Mouse (Mus musculus): ENCODE data around the gene Olfr17. TPM values are rescaled to one million over a fixed set of nuclear protein-coding genes. Genes with fewer than 3 reads are reported as not detected.
"Not testable (repeated sequence)": the region's sequence is repeated elsewhere in the genome, so short reads cannot be mapped to it uniquely, and the experiment has no call there.

Gene Olfr17
- not detected in 2 replicates for polyA plus RNA-seq (2016; fragmentation: Nextera tagmentation; extraction: Ambion mirVana)

GRCm38 (mm10) chr7:107092920-107093319 is at the start of gene Olfr17:
Olfr17 (plus strand) TSS chr7:107093220.
- Histone ChIP-seq H3K36me3 (no peaks in the 10 kb centered on the region), H3K4me1 (no peaks in the 10 kb centered on the region), H3K4me3 (no peak within 1 kb of the TSS), H3K4me2 (replicated peaks) (no peak within 1 kb of the TSS), H3K27me3 (no peaks in the 10 kb centered on the region), H3K9me3 (no peaks in the 10 kb centered on the region), H3K27ac (no peak within 1 kb of the TSS), H3K9ac (no peak within 1 kb of the TSS)
- 57% methylated on average over 1 of the region's 1 CpGs for WGBS
- no peak for ATAC-seq (ENCODE audit: insufficient number of reproducible peaks, insufficient read depth, low FRiP score, low TSS enrichment)

GRCm38 (mm10) chr7:107044407-107044806 is 48.6 kb upstream of the Olfr17 start:
- H3K27ac ChIP-seq = no peak overlapping the region
- ATAC-seq (ENCODE audit: insufficient number of reproducible peaks, insufficient read depth, low FRiP score, low TSS enrichment) = no peak
- H3K4me1 ChIP-seq = no peaks in the 10 kb centered on the region
- H3K9me3 ChIP-seq = no peaks in the 10 kb centered on the region
- H3K4me3 ChIP-seq = no peak overlapping the region
- H3K9ac ChIP-seq = no peak overlapping the region
- H3K36me3 ChIP-seq = no peaks in the 10 kb centered on the region
- H3K27me3 ChIP-seq = no peaks in the 10 kb centered on the region
- H3K4me2 ChIP-seq (replicated peaks) = no peak overlapping the region
- 81% methylated on average over 1 of the region's 1 CpGs for WGBS

DNA sequence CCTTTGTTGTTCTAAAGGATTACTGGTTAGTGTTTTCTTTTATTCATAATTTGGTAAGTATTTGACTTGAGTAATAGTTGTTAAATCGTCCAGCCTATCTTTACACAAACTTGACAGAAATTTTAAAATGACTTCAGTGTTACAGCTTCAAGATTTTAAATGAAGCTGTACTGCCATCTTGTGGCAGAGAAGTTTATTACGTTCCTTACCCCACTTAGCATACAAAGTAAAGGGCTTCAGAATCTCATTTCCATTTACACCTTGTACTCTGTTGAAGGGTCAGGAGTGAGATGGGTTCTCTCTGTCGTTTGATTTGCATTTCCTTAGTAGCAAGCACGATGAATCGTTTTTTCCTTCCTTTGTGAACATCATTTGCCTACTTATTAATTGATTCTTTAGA is 47.2 kb upstream of the Olfr17 start:
- Histone ChIP-seq H3K4me2 (replicated peaks) (no peak overlapping the region), H3K9me3 (no peaks in the 10 kb centered on the region), H3K9ac (no peak overlapping the region), H3K27me3 (no peaks in the 10 kb centered on the region), H3K4me1 (no peaks in the 10 kb centered on the region), H3K27ac (no peak overlapping the region), H3K4me3 (no peak overlapping the region), H3K36me3 (no peaks in the 10 kb centered on the region)
- WGBS = 7% methylated on average over 5 of the region's 5 CpGs
- no peak for ATAC-seq (ENCODE audit: insufficient number of reproducible peaks, insufficient read depth, low FRiP score, low TSS enrichment)

GRCm38 (mm10) chr7:107047578-107047977 is 45.4 kb upstream of the Olfr17 start:
- H3K27ac ChIP-seq = no peak overlapping the region
- no peak overlapping the region for H3K4me2 ChIP-seq (replicated peaks)
- no peak overlapping the region for H3K9ac ChIP-seq
- no peaks in the 10 kb centered on the region for H3K36me3 ChIP-seq
- no peak for ATAC-seq (ENCODE audit: insufficient number of reproducible peaks, insufficient read depth, low FRiP score, low TSS enrichment)
- H3K9me3 ChIP-seq = no peaks in the 10 kb centered on the region
- no peak overlapping the region for H3K4me3 ChIP-seq
- H3K27me3 ChIP-seq = no peaks in the 10 kb centered on the region
- WGBS = 56% methylated on average over 3 of the region's 3 CpGs
- no peaks in the 10 kb centered on the region for H3K4me1 ChIP-seq

DNA sequence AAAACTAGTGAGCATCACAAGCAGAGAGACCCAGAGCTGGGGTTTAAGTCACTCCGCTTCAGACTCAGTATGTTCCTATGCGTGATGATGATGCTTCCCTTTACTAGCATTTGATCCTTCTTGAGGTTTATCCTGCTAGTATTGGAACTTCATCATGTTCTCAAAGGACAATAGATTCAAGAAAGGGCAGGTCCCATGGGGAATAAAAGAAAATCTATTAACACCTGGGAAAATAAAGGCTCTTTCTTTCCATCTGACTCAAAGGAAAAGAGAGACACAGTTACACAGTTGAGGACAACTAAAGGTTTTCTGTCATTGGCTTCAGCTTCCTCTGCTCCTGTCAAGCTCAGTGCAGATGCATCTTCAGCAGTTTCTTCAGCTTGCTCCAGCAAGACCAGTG is 22.3 kb upstream of the Olfr17 start, which contains the start of gene Olfr714:
Olfr714 (plus strand) TSS at position 301 of the 400 bp plus-strand sequence.
- Histone ChIP-seq H3K27ac (no peak within 1 kb of the TSS), H3K4me2 (replicated peaks) (no peak within 1 kb of the TSS), H3K9me3 (0 out of 2 replicates have a peak, but pooled peaks cover 7% of the 10 kb centered on the region), H3K9ac (no peak within 1 kb of the TSS), H3K36me3 (no peaks in the 10 kb centered on the region), H3K4me1 (no peaks in the 10 kb centered on the region), H3K27me3 (no peaks in the 10 kb centered on the region), H3K4me3 (no peak within 1 kb of the TSS)
- 85% methylated on average over 2 of the region's 2 CpGs for WGBS
- ATAC-seq (ENCODE audit: insufficient number of reproducible peaks, insufficient read depth, low FRiP score, low TSS enrichment) = no peak

DNA sequence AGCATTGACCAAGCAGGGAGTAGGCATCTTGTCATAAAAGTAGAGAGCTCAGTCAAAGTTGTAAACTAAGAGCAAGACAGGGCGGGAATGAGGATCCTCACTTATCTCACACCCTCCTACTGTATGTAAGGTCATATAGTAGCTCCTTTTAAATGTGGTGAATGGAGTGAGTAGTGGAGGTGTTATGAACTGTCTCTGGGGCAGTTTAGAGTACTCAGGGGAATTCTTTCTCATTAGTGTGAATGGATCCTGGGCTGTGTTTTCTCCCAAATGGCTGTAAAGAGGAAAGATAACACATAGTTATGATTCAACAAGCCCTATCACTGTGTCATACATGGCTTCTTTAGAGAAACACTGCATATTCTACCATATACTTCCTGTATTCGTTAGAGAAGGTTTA is 17.2 kb downstream of the Olfr17 start, which contains the start of gene Olfr715b:
Olfr715b (minus strand) TSS at position 101 of the 400 bp plus-strand sequence.
- 77% methylated on average over 2 of the region's 2 CpGs for WGBS
- H3K9me3 ChIP-seq; H3K27ac ChIP-seq; H3K36me3 ChIP-seq; H3K9ac ChIP-seq; H3K4me1 ChIP-seq; H3K4me3 ChIP-seq; H3K4me2 ChIP-seq (replicated peaks); ATAC-seq (ENCODE audit: insufficient number of reproducible peaks, insufficient read depth, low FRiP score, low TSS enrichment); H3K27me3 ChIP-seq: not testable (repeated sequence)

DNA sequence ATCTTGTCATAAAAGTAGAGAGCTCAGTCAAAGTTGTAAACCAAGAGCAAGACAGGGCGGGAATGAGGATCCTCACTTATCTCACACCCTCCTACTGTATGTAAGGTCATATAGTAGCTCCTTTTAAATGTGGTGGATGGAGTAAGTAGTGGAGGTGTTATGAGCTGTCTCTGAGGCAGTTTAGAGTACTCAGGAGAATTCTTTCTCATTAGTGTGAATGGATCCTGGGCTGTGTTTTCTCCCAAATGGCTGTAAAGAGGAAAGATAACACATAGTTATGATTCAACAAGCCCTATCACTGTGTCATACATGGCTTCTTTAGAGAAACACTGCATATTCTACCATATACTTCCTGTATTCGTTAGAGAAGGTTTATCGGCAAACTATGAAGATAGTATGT is 38.0 kb downstream of the Olfr17 start, which contains the start of gene Olfr715:
Olfr715 (minus strand) TSS at position 101 of the 400 bp plus-strand sequence.
- H3K27me3 ChIP-seq; H3K9ac ChIP-seq; H3K4me1 ChIP-seq; H3K27ac ChIP-seq; H3K9me3 ChIP-seq; H3K4me3 ChIP-seq; H3K36me3 ChIP-seq; ATAC-seq (ENCODE audit: insufficient number of reproducible peaks, insufficient read depth, low FRiP score, low TSS enrichment); H3K4me2 ChIP-seq (replicated peaks): not testable (repeated sequence)
- WGBS = 76% methylated on average over 3 of the region's 3 CpGs

GRCm38 (mm10) chr7:107138027-107138426 is 45.0 kb downstream of the Olfr17 start, which contains the start of gene Olfr716:
Olfr716 (plus strand) TSS chr7:107138327.
- H3K4me2 ChIP-seq (replicated peaks); H3K9me3 ChIP-seq; H3K4me1 ChIP-seq; H3K4me3 ChIP-seq; ATAC-seq (ENCODE audit: insufficient number of reproducible peaks, insufficient read depth, low FRiP score, low TSS enrichment); H3K36me3 ChIP-seq; H3K9ac ChIP-seq; H3K27me3 ChIP-seq; H3K27ac ChIP-seq: not testable (repeated sequence)
- 79% methylated on average over 2 of the region's 2 CpGs for WGBS

Other genes starting within 250 kb of the Olfr17 start
- gene Olfr703, start 249.9 kb upstream of the Olfr17 start, polyA plus RNA-seq (2016; fragmentation: Nextera tagmentation; extraction: Ambion mirVana) = not detected in 2 replicates
- not detected in 2 replicates for gene Olfr704, start 230.0 kb upstream of the Olfr17 start, polyA plus RNA-seq (2016; fragmentation: Nextera tagmentation; extraction: Ambion mirVana)
- gene Olfr705, start 216.3 kb upstream of the Olfr17 start, polyA plus RNA-seq (2016; fragmentation: Nextera tagmentation; extraction: Ambion mirVana) = not detected in 2 replicates
- gene Olfr706, start 205.1 kb upstream of the Olfr17 start, polyA plus RNA-seq (2016; fragmentation: Nextera tagmentation; extraction: Ambion mirVana) = not detected in 2 replicates
- gene Olfr707, start 192.0 kb upstream of the Olfr17 start, polyA plus RNA-seq (2016; fragmentation: Nextera tagmentation; extraction: Ambion mirVana) = not detected in 2 replicates
- not detected in 2 replicates for gene Olfr1532-ps1, start 185.2 kb upstream of the Olfr17 start, polyA plus RNA-seq (2016; fragmentation: Nextera tagmentation; extraction: Ambion mirVana)
- gene Olfr709-ps1, start 161.0 kb upstream of the Olfr17 start, polyA plus RNA-seq (2016; fragmentation: Nextera tagmentation; extraction: Ambion mirVana) = not detected in 2 replicates
- not detected in 2 replicates for gene Olfr710, start 144.9 kb upstream of the Olfr17 start, polyA plus RNA-seq (2016; fragmentation: Nextera tagmentation; extraction: Ambion mirVana)
- gene Olfr6, start 129.3 kb upstream of the Olfr17 start, polyA plus RNA-seq (2016; fragmentation: Nextera tagmentation; extraction: Ambion mirVana) = not detected in 2 replicates
- gene Olfr711, start 117.8 kb upstream of the Olfr17 start, polyA plus RNA-seq (2016; fragmentation: Nextera tagmentation; extraction: Ambion mirVana) = not detected in 2 replicates
- not detected in 2 replicates for gene Olfr2, start 87.1 kb upstream of the Olfr17 start, polyA plus RNA-seq (2016; fragmentation: Nextera tagmentation; extraction: Ambion mirVana)
- gene Olfr713, start 62.0 kb upstream of the Olfr17 start, polyA plus RNA-seq (2016; fragmentation: Nextera tagmentation; extraction: Ambion mirVana) = not detected in 2 replicates
- gene Olfr714, start 22.2 kb upstream of the Olfr17 start, polyA plus RNA-seq (2016; fragmentation: Nextera tagmentation; extraction: Ambion mirVana) = not detected in 2 replicates
- gene Olfr715b, start 17.1 kb downstream of the Olfr17 start, polyA plus RNA-seq (2016; fragmentation: Nextera tagmentation; extraction: Ambion mirVana) = not detected in 2 replicates
- not detected in 2 replicates for gene Olfr715, start 37.9 kb downstream of the Olfr17 start, polyA plus RNA-seq (2016; fragmentation: Nextera tagmentation; extraction: Ambion mirVana)
- gene Olfr716, start 45.1 kb downstream of the Olfr17 start, polyA plus RNA-seq (2016; fragmentation: Nextera tagmentation; extraction: Ambion mirVana) = not detected in 2 replicates
- gene Nlrp14, start 73.8 kb downstream of the Olfr17 start, polyA plus RNA-seq (2016; fragmentation: Nextera tagmentation; extraction: Ambion mirVana) = not detected in 2 replicates
- gene Rbmxl2, start 116.2 kb downstream of the Olfr17 start, polyA plus RNA-seq (2016; fragmentation: Nextera tagmentation; extraction: Ambion mirVana) = not detected in 2 replicates

Data from embryonic facial prominence, embryonic 12.5 days (tissue).